Mouse (Mus musculus) cerebellum, adult (tissue): ENCODE data around the gene Selenof.

Experiments
- ATAC-seq: cut with Nextera tagmentation; 2 replicates; pipeline ENCODE4 v1.9.2; 2017; ENCODE audit warnings: mild to moderate bottlenecking, moderate library complexity, mixed read lengths; ENCODE audit not compliant: insufficient number of reproducible peaks, low FRiP score, low TSS enrichment

The Selenof gene

GRCm38 (mm10) chr3:144628915-144629230 is 58.8 kb downstream of the Selenof start:
- no peak for ATAC-seq

DNA sequence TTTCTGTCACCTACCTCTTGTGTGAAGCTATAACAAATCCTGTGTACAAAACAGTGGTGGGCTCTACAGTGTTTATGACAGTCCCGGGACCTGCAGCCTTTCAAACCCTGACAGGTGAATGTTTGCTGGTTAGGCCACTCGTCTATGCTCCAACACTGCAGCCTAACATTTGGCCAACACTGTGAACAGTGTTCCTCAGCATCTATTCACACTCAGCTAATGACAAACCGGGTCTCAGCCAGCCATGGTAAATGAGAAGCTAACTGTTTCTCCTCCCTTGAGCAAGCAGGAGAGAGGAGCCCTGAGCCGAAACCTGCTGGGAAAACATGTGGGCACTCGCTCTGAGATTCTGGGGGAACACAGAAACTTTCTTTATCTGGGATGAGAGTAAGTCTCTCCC is 65.1 kb downstream of the Selenof start:
- no peak for ATAC-seq

DNA sequence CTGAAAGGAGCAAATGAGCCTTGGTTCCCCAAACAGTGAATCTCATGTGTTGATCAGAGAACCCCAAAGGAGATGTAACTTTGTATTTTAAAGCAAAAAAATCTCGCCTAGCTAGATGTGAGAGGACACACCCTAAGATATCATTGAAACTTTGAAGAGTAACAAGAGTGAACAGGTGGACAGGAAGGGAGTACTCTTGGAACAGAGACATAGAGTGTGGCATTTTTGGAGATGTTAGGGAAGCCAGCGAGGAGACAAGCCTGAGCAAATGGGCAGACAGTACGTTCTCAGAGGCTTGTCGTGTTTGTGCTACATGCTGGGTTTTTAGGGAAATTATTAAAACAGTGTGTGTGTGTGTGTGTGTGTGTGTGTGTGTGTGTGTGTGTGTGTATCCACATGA is 68.0 kb downstream of the Selenof start:
- no peak for ATAC-seq

DNA sequence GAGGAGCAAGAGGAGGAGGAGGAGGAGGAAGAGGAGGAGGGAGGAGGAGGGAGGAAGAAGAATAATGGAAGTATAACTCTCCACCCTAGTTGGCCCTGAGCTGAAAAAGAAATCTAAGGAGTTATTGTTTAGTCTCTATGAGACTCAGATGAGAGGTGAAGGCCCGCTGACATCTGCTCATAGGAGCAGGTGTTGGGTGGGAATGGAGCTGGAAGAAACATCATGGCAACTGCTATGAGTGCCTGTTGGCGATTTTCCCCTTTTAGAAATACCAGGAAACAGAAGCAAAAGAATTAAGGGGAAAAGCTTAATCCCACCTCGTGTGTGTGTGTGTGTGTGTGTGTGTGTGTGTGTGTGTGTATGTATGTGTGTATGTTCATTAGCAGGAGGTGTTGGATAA is 69.3 kb downstream of the Selenof start:
- no peak for ATAC-seq

GRCm38 (mm10) chr3:144640033-144640432 is 69.9 kb downstream of the Selenof start:
- no peak for ATAC-seq

DNA sequence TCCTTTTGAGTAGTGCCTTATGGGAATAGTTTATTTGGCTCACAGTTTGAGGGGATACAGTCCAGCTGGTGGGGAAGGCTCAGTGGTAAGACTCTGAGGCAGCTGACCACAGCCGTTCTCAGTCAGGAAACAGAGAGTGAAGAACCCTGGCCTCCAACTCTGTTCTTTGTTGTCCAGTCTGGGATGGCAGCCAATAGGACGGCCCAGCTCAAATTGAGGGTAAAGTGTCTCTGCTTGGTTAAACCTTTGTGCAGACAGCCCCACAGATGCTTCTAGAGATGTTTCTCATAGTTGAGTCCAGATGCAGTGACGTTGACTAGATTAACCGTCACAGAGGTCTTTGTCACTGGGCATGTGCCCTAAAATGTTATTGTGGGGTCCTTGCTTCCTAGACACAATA is 72.0 kb downstream of the Selenof start:
- ATAC-seq, result no peak

GRCm38 (mm10) chr3:144643301-144643871 is 73.3 kb downstream of the Selenof start:
- no peak for ATAC-seq

DNA sequence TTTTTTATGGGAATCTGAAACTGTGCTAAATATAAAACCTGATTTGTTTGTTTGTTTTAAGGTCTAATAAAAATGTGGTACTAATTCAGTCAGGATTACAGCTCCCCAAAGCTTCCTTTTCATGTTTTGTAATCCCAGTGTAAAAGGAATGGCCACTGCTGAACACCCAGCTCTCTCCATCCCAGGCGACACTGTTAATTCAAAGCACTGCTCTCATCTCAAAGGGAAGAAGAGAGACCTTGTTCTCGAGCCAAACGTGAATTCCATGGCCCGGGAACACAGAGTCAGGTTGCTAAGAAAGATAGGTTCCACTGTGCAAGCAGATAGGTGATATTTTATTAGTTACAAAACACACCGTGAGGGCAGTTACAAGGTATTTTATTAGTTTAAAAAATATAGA is 74.1 kb downstream of the Selenof start:
- ATAC-seq, result no peak
